Mouse (Mus musculus): ENCODE measurements around the gene Mfsd9.

GRCm38 (mm10) chr1:40785876-40786445, 4.5 kb downstream of the Mfsd9 start:
- no peak for TF ChIP-seq MAFK (IDR thresholded peaks at IDR 0.05; ENCODE audit: insufficient read depth, low read depth, low read length)
- TF ChIP-seq ZC3H11A (IDR thresholded peaks at IDR 0.05; ENCODE audit: borderline replicate concordance, low read depth, low read length) = no peak

Measured in ES-E14 (cell line).